Mouse (Mus musculus): ENCODE measurements around the gene Mettl15.

DNA sequence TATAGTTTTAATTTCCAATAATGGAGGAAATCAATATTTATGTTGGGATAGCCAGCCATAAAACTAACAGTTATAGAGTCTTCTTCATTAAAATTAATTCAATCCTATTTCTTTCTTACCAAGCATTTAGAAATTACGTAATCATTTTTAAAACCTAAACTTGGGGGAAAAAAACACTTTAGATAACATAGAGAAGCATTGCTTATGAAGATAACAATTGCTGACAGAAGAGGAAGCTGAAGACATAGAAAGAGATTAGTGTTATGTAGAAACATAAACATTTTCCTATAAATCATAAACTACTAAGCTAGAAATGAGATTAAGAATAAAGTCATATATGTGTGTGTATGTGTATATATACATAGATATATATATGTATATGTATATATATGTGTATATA, 44.8 kb downstream of the Mettl15 start:
- no peak for TF ChIP-seq CTCF (IDR thresholded peaks at IDR 0.05; ENCODE audit: low read depth)
- no peak for TF ChIP-seq EP300 (IDR thresholded peaks at IDR 0.05; ENCODE audit: low read depth)

All from heart, postnatal 0 days (tissue).